Mouse (Mus musculus): ENCODE data around the gene Usp24. TPM values are rescaled to one million over a fixed set of nuclear protein-coding genes. Genes with fewer than 3 reads are reported as not detected.

Gene Usp24
- polyA plus RNA-seq, 1 experiment from 2014 or later, result 6.3 TPM

DNA sequence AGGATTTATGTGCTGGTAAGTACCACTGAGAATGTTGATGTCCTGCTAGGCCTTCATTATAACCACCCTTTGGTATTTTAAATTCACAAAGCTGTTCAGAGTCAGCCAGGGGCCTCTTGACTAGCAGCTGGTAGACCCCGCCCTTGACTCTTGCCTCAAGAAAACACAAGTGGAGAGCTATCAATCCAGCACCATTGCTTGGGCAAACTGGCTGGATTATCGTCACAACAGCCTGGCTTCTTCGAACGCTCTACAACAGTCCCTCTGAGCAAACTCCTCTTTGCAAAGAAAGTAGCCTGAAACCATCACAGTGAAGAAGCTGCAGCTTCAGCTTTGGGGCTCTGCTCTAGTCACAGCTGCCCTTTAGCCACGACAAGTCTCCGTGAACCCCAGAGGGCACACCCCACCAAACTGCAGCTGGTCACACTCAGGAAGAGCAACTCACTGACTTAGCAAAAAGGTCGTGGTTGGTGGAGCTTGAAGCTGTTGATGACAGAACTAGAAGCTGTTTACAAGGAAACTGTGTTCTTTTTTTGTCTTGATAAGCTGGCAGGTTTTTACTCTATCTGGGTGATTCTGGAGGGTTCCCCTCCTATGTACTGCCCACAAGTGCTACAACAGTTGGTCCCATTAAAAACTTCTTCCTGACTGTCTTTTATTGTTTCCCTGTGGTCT is 19.5 kb upstream of the Usp24 start:
- ATAC-seq (ENCODE audit: extremely low read depth, insufficient number of reproducible peaks, low FRiP score, low TSS enrichment), result no peak
- H3K4me1 ChIP-seq, result peaks cover 10% of the 10 kb centered on the region; the same call in 1 of the 2 replicates
- H3K9me3 ChIP-seq, result no peaks in the 10 kb centered on the region
- H3K9ac ChIP-seq, result no peak overlapping the region
- no peak overlapping the region for H3K4me3 ChIP-seq
- no peak overlapping the region for H3K27ac ChIP-seq (replicated peaks)
- H3K4me2 ChIP-seq, result no peak overlapping the region
- no peaks in the 10 kb centered on the region for H3K36me3 ChIP-seq
- H3K27me3 ChIP-seq (replicated peaks), result no peaks in the 10 kb centered on the region
- WGBS, result 80% methylated on average over 7 of the region's 7 CpGs

DNA sequence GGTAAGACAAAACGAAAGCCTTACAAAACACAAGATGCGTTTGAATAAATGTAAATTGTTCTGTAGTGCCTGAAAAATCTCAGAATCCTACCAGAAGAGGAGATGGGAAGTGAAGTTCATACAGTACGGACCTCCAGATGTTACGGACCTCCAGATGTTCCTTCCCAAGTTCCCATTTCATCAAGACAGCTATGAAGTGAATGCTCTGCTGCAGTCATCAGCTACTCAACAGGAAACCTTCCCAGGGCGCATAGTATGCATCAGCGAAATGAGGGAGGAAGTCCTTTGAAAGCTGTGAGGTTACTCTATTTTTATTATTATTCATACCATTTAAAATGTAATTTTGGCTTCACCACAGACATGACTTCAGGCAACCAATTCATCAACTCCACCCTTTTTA is 14.7 kb upstream of the Usp24 start:
- Histone ChIP-seq H3K9ac (no peak overlapping the region), H3K9me3 (no peaks in the 10 kb centered on the region), H3K36me3 (no peaks in the 10 kb centered on the region), H3K4me3 (no peak overlapping the region), H3K27ac (replicated peaks) (no peak overlapping the region), H3K27me3 (replicated peaks) (no peaks in the 10 kb centered on the region), H3K4me1 (no peaks in the 10 kb centered on the region), H3K4me2 (no peak overlapping the region)
- WGBS, result 64% methylated on average over 6 of the region's 6 CpGs
- ATAC-seq (ENCODE audit: extremely low read depth, insufficient number of reproducible peaks, low FRiP score, low TSS enrichment), result no peak

DNA sequence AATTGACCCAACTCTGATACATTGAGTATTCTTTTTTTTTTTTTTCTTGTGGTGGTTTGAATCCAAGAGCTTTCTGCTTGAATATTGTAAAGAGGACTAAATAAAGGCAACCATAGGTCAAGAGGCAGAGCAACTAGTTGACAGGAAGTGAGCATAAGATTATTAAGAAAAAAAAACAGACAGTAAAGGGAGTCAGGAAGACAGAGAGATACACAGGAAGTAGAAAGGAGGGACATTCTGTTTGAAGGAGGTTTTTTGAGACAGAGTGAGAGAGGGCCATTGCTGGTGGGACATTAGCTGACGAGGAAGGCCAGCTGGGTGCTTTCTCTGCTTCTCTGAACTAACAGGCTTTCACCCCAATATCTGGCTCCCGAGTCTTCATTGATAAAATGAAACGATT is 7.9 kb upstream of the Usp24 start:
- 77% methylated on average over 3 of the region's 3 CpGs for WGBS
- no peak for ATAC-seq (ENCODE audit: extremely low read depth, insufficient number of reproducible peaks, low FRiP score, low TSS enrichment)
- Histone ChIP-seq H3K4me2 (no peak overlapping the region), H3K9me3 (peaks cover 4% of the 10 kb centered on the region; the same call in 1 of the 2 replicates), H3K4me3 (no peak overlapping the region), H3K27ac (replicated peaks) (no peak overlapping the region), H3K36me3 (no peaks in the 10 kb centered on the region), H3K9ac (no peak overlapping the region), H3K27me3 (replicated peaks) (no peaks in the 10 kb centered on the region), H3K4me1 (no peaks in the 10 kb centered on the region)

DNA sequence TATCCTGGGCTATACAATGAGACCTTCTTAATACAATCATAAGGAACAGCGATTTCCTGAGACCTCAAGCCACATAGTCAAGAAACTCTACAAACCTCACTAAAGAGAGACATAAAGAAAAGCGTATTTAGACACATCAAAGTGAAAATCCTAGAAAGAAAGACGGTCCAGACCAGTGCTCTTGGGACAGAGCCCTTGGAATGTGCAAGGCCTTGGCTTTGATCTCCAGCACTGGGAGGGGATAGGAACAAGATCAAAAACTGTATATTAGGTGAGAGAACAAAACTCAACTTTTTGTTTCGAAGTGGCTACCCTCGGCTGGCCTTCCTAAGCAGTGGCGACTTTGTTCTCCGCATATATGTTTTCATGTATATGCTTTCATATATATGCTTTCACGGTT is 3.4 kb upstream of the Usp24 start:
- ATAC-seq (ENCODE audit: extremely low read depth, insufficient number of reproducible peaks, low FRiP score, low TSS enrichment), result no peak
- no peak overlapping the region for H3K4me2 ChIP-seq
- WGBS, result 83% methylated on average over 8 of the region's 8 CpGs
- H3K4me1 ChIP-seq, result peaks cover 22% of the 10 kb centered on the region
- no peaks in the 10 kb centered on the region for H3K27me3 ChIP-seq (replicated peaks)
- H3K9me3 ChIP-seq, result peaks cover 4% of the 10 kb centered on the region; the same call in 1 of the 2 replicates
- H3K4me3 ChIP-seq, result no peak overlapping the region
- no peak overlapping the region for H3K9ac ChIP-seq
- H3K27ac ChIP-seq (replicated peaks), result no peak overlapping the region
- no peaks in the 10 kb centered on the region for H3K36me3 ChIP-seq

DNA sequence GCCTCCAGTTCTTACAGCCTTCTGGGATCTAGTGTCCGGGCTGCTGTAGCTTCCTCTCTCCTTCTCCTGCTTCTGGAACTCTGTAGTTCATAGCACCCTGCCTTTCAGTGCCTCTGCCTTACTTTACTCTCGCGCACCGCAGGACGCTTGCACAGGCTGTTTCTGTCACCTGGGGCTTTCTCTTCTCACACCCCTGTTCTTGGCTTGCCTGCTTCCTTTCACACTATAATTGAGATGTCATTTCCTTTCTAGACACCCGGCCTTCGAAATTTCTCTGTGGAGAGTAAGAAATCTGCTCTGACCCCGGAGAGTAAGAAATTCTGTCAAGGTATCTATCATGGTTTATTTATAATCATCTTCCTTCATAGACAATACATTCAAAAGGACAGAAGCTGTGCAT is 2.9 kb upstream of the Usp24 start:
- WGBS, result 81% methylated on average over 8 of the region's 8 CpGs
- Histone ChIP-seq H3K9me3 (peaks cover 4% of the 10 kb centered on the region; the same call in 1 of the 2 replicates), H3K4me3 (no peak overlapping the region), H3K4me1 (peaks cover 26% of the 10 kb centered on the region), H3K27ac (replicated peaks) (no peak overlapping the region), H3K27me3 (replicated peaks) (no peaks in the 10 kb centered on the region), H3K36me3 (no peaks in the 10 kb centered on the region), H3K4me2 (no peak overlapping the region), H3K9ac (no peak overlapping the region)
- no peak for ATAC-seq (ENCODE audit: extremely low read depth, insufficient number of reproducible peaks, low FRiP score, low TSS enrichment)

DNA sequence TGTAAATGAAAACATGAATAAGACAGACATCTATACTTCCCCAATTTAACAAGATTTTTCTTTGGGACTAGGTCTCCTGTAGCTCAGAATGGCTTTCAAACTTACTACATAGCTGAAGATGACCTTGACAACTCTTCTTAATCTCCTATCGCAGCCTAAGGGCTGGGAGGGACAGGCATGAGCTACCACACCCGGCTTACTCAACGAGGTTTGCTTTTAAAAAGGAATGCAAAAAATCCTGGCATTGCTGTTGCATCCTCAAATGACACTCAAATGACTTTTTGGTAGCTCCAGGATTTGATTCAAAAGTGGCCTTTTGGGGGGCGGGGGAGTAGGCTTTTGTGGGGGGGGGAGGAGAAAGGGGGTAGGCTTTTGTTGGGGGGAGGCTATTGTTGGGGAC is 2.1 kb upstream of the Usp24 start:
- Histone ChIP-seq H3K27ac (replicated peaks) (no peak overlapping the region), H3K4me3 (no peak overlapping the region), H3K9me3 (no peaks in the 10 kb centered on the region), H3K4me2 (no peak overlapping the region), H3K9ac (no peak overlapping the region), H3K36me3 (peaks cover 3% of the 10 kb centered on the region; the same call in 1 of the 2 replicates), H3K27me3 (replicated peaks) (no peaks in the 10 kb centered on the region), H3K4me1 (peaks cover 34% of the 10 kb centered on the region)
- 28% methylated on average over 4 of the region's 4 CpGs for WGBS
- ATAC-seq (ENCODE audit: extremely low read depth, insufficient number of reproducible peaks, low FRiP score, low TSS enrichment), result no peak

DNA sequence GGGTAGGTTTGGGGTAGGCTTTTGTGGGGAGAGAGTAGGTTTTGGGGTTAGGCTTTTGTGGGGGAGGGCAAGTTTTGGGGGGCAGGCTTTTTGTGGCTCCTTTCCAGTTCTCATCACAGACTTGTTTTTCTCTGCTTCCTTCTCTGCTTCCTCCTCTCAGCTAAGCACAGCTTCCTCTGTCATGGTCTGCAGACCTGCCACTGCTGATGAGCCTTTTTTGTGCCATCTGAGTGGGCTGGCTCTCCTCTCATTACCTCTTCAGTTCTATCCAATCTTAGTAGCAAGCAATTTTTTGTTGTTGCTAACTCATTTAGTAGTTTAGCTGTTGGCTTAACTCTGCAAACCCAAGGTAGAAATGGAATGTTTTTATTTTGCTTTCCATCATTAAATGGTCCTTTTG is 1.7 kb upstream of the Usp24 start:
- H3K4me2 ChIP-seq, result no peak overlapping the region
- ATAC-seq (ENCODE audit: extremely low read depth, insufficient number of reproducible peaks, low FRiP score, low TSS enrichment), result no peak
- no peak overlapping the region for H3K4me3 ChIP-seq
- H3K27ac ChIP-seq (replicated peaks), result no peak overlapping the region
- H3K27me3 ChIP-seq (replicated peaks), result no peaks in the 10 kb centered on the region
- peaks cover 38% of the 10 kb centered on the region for H3K4me1 ChIP-seq
- H3K9ac ChIP-seq, result no peak overlapping the region
- peaks cover 3% of the 10 kb centered on the region; the same call in 1 of the 2 replicates for H3K36me3 ChIP-seq
- no peaks in the 10 kb centered on the region for H3K9me3 ChIP-seq

DNA sequence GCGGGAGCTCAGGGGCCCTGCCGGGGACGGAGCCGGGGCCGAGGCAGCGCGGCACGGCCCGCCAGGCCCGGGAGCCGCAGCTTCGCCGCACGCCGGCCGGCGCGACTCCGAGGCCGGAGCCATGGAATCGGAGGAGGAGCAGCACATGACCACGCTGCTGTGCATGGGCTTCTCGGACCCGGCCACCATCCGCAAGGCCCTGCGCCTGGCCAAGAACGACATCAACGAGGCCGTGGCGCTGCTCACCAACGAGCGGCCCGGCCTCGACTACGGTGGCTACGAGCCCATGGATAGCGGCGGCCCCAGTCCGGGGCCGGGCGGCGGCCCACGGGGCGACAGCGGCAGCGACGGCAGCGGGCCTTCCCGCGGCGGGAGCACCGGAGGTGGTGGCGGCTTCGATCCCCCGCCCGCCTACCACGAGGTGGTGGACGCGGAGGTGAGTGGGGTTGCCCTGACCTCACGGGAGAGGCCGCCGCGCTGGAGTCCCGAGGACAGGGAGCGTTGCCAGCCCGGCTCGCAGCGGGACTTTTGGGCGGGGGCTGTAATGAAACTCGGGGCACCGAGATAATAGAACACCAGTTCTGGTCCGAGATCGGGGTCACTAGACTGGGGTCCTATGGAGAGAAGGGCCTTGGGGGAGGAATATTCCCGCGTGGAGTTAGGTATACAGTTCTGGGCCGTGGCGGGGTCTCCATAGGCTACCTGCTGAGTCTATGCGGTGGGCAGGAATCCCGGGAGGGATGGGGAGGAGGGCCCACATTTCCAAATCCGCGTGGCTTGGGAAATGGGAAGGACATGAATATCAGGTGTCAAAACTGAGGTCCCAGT is 552 bp downstream of the Usp24 start:
- under 1% methylated on average over 81 of the region's 81 CpGs for WGBS
- Histone ChIP-seq H3K27me3 (replicated peaks) (no peaks in the 10 kb centered on the region), H3K9me3 (no peaks in the 10 kb centered on the region), H3K4me2 (peak overlapping the region; percentile 83), H3K4me1 (peaks cover 56% of the 10 kb centered on the region), H3K4me3 (peak overlapping the region; percentile 93), H3K9ac (peak overlapping the region; percentile 90), H3K36me3 (peaks cover 6% of the 10 kb centered on the region), H3K27ac (replicated peaks) (peak overlapping the region; percentile 88)
- peak; percentile 59; the same call in 1 of the 2 replicates for ATAC-seq (ENCODE audit: extremely low read depth, insufficient number of reproducible peaks, low FRiP score, low TSS enrichment)

DNA sequence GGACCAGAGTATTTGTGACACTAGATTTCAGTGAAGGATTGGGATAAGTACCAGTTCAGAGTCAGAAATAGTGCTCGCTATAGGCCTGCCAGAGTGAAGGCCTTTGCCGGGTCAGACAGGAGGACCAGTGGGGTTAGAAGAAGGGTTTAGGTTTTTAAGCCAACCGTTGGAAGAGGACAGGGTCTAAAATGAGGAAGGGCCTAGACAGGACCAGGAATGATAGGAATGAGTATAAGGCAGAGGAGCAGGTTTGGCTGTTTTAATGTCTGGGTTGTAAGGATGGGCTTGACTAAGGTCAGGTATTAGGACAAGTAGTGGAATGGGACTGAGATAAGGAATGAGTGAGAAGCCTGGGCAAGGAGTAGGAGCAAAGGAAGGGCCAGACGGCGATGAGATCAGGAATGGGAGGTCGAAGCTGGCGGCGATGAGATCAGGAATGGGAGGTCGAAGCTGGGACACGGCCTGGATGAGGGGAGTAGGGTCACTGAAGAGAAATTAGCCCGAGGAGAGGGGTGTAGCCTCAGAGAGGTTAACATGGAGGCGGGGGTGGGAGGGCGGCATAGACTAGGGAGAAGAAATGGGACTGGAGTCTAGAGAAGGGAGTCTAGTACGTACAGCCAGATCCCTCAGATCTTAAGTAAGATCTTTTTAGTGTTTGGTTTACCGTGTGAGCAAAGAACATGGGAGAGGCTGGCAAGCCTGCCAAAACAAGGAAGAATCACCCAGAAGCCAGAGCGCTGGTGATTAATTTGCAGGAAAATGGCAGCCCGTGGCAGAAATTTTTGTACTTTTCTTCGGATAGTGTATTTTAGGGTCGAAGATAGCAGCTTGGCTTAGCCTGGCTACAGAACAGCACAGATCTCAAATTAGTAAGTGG is 1.4 kb downstream of the Usp24 start:
- Histone ChIP-seq H3K27ac (replicated peaks) (peak overlapping the region; percentile 88), H3K36me3 (peaks cover 6% of the 10 kb centered on the region), H3K4me3 (peak overlapping the region; percentile 93), H3K9me3 (no peaks in the 10 kb centered on the region), H3K4me1 (peaks cover 57% of the 10 kb centered on the region), H3K9ac (peak overlapping the region; percentile 90), H3K4me2 (peak overlapping the region; percentile 83), H3K27me3 (replicated peaks) (no peaks in the 10 kb centered on the region)
- no peak for ATAC-seq (ENCODE audit: extremely low read depth, insufficient number of reproducible peaks, low FRiP score, low TSS enrichment)
- 13% methylated on average over 19 of the region's 19 CpGs for WGBS

DNA sequence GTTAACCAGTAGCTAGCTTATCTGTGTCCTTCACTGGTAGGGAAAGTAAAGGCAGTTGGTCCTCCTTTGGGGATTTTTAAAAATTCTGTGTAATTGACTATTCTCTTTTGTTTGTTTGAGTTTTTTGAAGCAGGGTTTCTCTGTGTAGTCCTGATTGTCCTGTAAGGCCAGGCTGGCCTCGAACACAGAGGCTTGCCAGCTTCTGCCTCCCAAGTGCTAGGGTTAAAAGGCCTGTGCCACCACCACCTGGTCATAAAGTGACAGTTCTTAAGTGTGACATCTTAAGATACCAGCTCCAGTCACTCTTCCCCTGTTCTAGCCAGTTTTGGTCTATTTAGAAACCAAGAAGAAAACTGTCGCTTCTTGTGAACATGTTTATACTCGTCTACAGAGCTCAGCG is 2.2 kb downstream of the Usp24 start:
- H3K4me3 ChIP-seq, result peak overlapping the region; percentile 93
- no peak overlapping the region for H3K27ac ChIP-seq (replicated peaks)
- ATAC-seq (ENCODE audit: extremely low read depth, insufficient number of reproducible peaks, low FRiP score, low TSS enrichment), result no peak
- H3K4me1 ChIP-seq, result peaks cover 62% of the 10 kb centered on the region
- H3K9me3 ChIP-seq, result no peaks in the 10 kb centered on the region
- peak overlapping the region; percentile 90 for H3K9ac ChIP-seq
- H3K36me3 ChIP-seq, result peaks cover 6% of the 10 kb centered on the region
- 78% methylated on average over 4 of the region's 4 CpGs for WGBS
- H3K4me2 ChIP-seq, result peak overlapping the region; percentile 83
- no peaks in the 10 kb centered on the region for H3K27me3 ChIP-seq (replicated peaks)

DNA sequence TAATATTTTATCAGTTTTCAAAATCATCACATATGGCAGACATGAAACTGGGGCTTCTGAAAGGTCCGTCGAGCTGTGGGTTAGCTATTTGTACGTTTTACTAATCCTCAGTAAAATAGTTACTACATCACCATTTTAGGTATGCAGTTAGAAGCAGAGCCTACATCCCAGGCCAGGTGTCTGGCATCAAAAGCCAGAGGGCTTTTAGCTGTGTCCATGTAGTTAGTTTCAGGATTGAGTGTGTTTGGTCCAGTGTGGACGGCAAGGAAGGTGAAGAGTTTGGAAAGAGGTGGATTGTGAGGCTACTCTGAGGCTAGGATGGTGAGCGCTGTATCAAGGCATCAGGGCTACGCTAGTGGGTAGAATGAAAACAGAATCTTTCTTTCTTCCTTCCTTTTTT is 3.0 kb downstream of the Usp24 start:
- 85% methylated on average over 6 of the region's 6 CpGs for WGBS
- Histone ChIP-seq H3K4me2 (peak overlapping the region; percentile 83; the same call in 1 of the 2 replicates), H3K4me1 (peaks cover 63% of the 10 kb centered on the region), H3K36me3 (peaks cover 6% of the 10 kb centered on the region), H3K9ac (no peak overlapping the region), H3K27ac (replicated peaks) (no peak overlapping the region), H3K27me3 (replicated peaks) (no peaks in the 10 kb centered on the region), H3K4me3 (no peak overlapping the region), H3K9me3 (no peaks in the 10 kb centered on the region)
- ATAC-seq (ENCODE audit: extremely low read depth, insufficient number of reproducible peaks, low FRiP score, low TSS enrichment), result no peak
